Mouse (Mus musculus) C2C12 (cell line): Measurements from ENCODE around the gene Wdfy4.

Source experiments
- CTCF ChIP-seq: IDR thresholded peaks from one replicate; pipeline ENCODE4 v1.5.1; 2011; ENCODE audit not compliant: control insufficient read depth, insufficient read depth, insufficient read length
- MYOD1 ChIP-seq: IDR thresholded peaks from one replicate; pipeline ENCODE4 v1.6.1; 2011; ENCODE audit warnings: low read depth; ENCODE audit not compliant: control insufficient read depth, insufficient read length

- TF ChIP-seq CTCF: no peak
- TF ChIP-seq MYOD1: no peak
Observed at GRCm38 (mm10) chr14:32932220-32932619, 253.1 kb downstream of the Wdfy4 start.
